Mouse (Mus musculus): ENCODE measurements around the gene Ntrk2.

Ntrk2 gene

GRCm38 (mm10) chr13:58923496-58923895 is 117.1 kb downstream of the Ntrk2 start:
- DNase-seq (ENCODE audit: low spot score in 2 of 2), result no peak

GRCm38 (mm10) chr13:58924486-58924885 is 118.1 kb downstream of the Ntrk2 start:
- no peak for DNase-seq (ENCODE audit: low spot score in 2 of 2)

- no peak for DNase-seq (ENCODE audit: low spot score in 2 of 2)
These were observed 120.8 kb downstream of the Ntrk2 start for GRCm38 (mm10) chr13:58927186-58927585.

- DNase-seq (ENCODE audit: low spot score in 2 of 2), result no peak
These were observed 121.4 kb downstream of the Ntrk2 start for GRCm38 (mm10) chr13:58927656-58928226.

GRCm38 (mm10) chr13:58928668-58929436 is 122.5 kb downstream of the Ntrk2 start:
- DNase-seq (ENCODE audit: low spot score in 2 of 2), result no peak

GRCm38 (mm10) chr13:58930161-58930560 is 123.8 kb downstream of the Ntrk2 start:
- DNase-seq (ENCODE audit: low spot score in 2 of 2), result no peak

GRCm38 (mm10) chr13:58933126-58933525 is 126.8 kb downstream of the Ntrk2 start:
- no peak for DNase-seq (ENCODE audit: low spot score in 2 of 2)

- DNase-seq (ENCODE audit: low spot score in 2 of 2), result no peak
These were observed 128.3 kb downstream of the Ntrk2 start for GRCm38 (mm10) chr13:58934576-58935110.

GRCm38 (mm10) chr13:58935956-58936495 is 129.7 kb downstream of the Ntrk2 start:
- DNase-seq (ENCODE audit: low spot score in 2 of 2), result no peak

- no peak for DNase-seq (ENCODE audit: low spot score in 2 of 2)
These were observed 131.5 kb downstream of the Ntrk2 start for GRCm38 (mm10) chr13:58937884-58938283.

GRCm38 (mm10) chr13:58938464-58938863 is 132.1 kb downstream of the Ntrk2 start:
- no peak for DNase-seq (ENCODE audit: low spot score in 2 of 2)

- no peak for DNase-seq (ENCODE audit: low spot score in 2 of 2)
These were observed 133.8 kb downstream of the Ntrk2 start for GRCm38 (mm10) chr13:58940208-58940607.

GRCm38 (mm10) chr13:58940798-58941197 is 134.4 kb downstream of the Ntrk2 start:
- no peak for DNase-seq (ENCODE audit: low spot score in 2 of 2)

GRCm38 (mm10) chr13:58945781-58946180 is 139.4 kb downstream of the Ntrk2 start:
- DNase-seq (ENCODE audit: low spot score in 2 of 2), result no peak

- DNase-seq (ENCODE audit: low spot score in 2 of 2), result no peak
These were observed 140.2 kb downstream of the Ntrk2 start for GRCm38 (mm10) chr13:58946589-58946988.

- no peak for DNase-seq (ENCODE audit: low spot score in 2 of 2)
These were observed 140.7 kb downstream of the Ntrk2 start for GRCm38 (mm10) chr13:58947056-58947455.

GRCm38 (mm10) chr13:58954331-58954730 is 148.0 kb downstream of the Ntrk2 start:
- no peak for DNase-seq (ENCODE audit: low spot score in 2 of 2)

GRCm38 (mm10) chr13:58954764-58955163 is 148.4 kb downstream of the Ntrk2 start:
- no peak for DNase-seq (ENCODE audit: low spot score in 2 of 2)

GRCm38 (mm10) chr13:58955237-58955777 is 148.9 kb downstream of the Ntrk2 start:
- no peak for DNase-seq (ENCODE audit: low spot score in 2 of 2)

GRCm38 (mm10) chr13:58958171-58958904 is 152.0 kb downstream of the Ntrk2 start:
- DNase-seq (ENCODE audit: low spot score in 2 of 2), result no peak

- no peak for DNase-seq (ENCODE audit: low spot score in 2 of 2)
These were observed 154.0 kb downstream of the Ntrk2 start for GRCm38 (mm10) chr13:58960321-58960720.

Data from thymus, postnatal 10 days (tissue).